Mouse (Mus musculus) cerebellum, adult 8-10 months (tissue): ENCODE measurements at regions not wholly inside any gene's neighbourhood (a gene's known extent, or its start where the extent isn't known, plus 50 kb on each side); places are given as distances from the start of the nearest gene placed in this dataset.

Experiments used
- DNase-seq: peaks from one replicate; pipeline ENCODE4 v3.0.0; 2022

- no peak for DNase-seq
Observed at GRCm38 (mm10) chr12:49950986-49951385, 566.0 kb downstream of the Gm43517 start.

- peak; percentile 1 for DNase-seq
Observed at GRCm38 (mm10) chr12:49951821-49952220, 566.8 kb downstream of the Gm43517 start.

- DNase-seq, result no peak
Observed at GRCm38 (mm10) chr12:49968072-49968471, 583.1 kb downstream of the Gm43517 start.

- DNase-seq, result no peak
Observed at GRCm38 (mm10) chr12:49969546-49969945, 584.6 kb downstream of the Gm43517 start.

- DNase-seq, result no peak
Observed at GRCm38 (mm10) chr12:49974591-49975323, 589.8 kb downstream of the Gm43517 start.

GRCm38 (mm10) chr12:49975553-49975952 is 590.6 kb downstream of the Gm43517 start:
- no peak for DNase-seq

GRCm38 (mm10) chr12:49992501-49993079 is 607.6 kb downstream of the Gm43517 start:
- no peak for DNase-seq

GRCm38 (mm10) chr12:50038808-50039374 is 610.0 kb downstream of the Prkd1 start:
- DNase-seq, result no peak

- no peak for DNase-seq
Observed at GRCm38 (mm10) chr12:50061286-50061685, 587.6 kb downstream of the Prkd1 start.

GRCm38 (mm10) chr12:50066394-50066793 is 582.5 kb downstream of the Prkd1 start:
- no peak for DNase-seq

GRCm38 (mm10) chr12:50071797-50072196 is 577.1 kb downstream of the Prkd1 start:
- DNase-seq, result no peak

GRCm38 (mm10) chr12:50072359-50072758 is 576.5 kb downstream of the Prkd1 start:
- DNase-seq, result no peak

- no peak for DNase-seq
Observed at GRCm38 (mm10) chr12:50073684-50074083, 575.2 kb downstream of the Prkd1 start.

- no peak for DNase-seq
Observed at GRCm38 (mm10) chr12:50081157-50081556, 567.7 kb downstream of the Prkd1 start.

GRCm38 (mm10) chr12:50081571-50081970 is 567.3 kb downstream of the Prkd1 start:
- no peak for DNase-seq

- no peak for DNase-seq
Observed at GRCm38 (mm10) chr12:50084517-50084916, 564.4 kb downstream of the Prkd1 start.

- no peak for DNase-seq
Observed at GRCm38 (mm10) chr12:50111246-50112044, 537.5 kb downstream of the Prkd1 start.

GRCm38 (mm10) chr12:50112081-50112491 is 536.8 kb downstream of the Prkd1 start:
- DNase-seq, result no peak

- no peak for DNase-seq
Observed at GRCm38 (mm10) chr12:50115855-50116254, 533.0 kb downstream of the Prkd1 start.

- no peak for DNase-seq
Observed at GRCm38 (mm10) chr12:50118346-50118745, 530.6 kb downstream of the Prkd1 start.

- no peak for DNase-seq
Observed at GRCm38 (mm10) chr12:50122145-50122544, 526.8 kb downstream of the Prkd1 start.

- no peak for DNase-seq
Observed at GRCm38 (mm10) chr12:50122971-50123370, 525.9 kb downstream of the Prkd1 start.

- DNase-seq, result no peak
Observed at GRCm38 (mm10) chr12:50158143-50158542, 490.8 kb downstream of the Prkd1 start.
